Mouse (Mus musculus): ENCODE results near the gene Tcf7l2.

Gene Tcf7l2

DNA sequence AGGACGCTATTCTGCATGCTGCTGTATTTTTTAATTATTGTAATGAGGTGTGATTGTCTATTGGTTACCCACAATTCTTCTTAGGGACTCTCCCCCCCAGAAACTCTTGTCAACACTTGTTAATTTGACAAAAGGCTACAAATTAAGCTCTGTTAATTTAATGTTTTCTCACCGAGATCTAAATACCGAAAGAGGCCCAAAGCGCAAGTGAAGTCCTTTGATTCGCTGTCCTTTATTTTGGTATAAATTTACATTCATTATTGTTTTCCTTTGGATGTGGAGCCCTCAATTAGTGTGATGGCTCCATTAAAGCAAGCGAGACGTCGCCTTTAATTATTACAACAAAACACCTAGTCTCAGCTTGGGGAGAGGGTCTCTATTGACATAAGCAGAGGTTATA lies 170.3 kb downstream of the Tcf7l2 start:
- DNase-seq (ENCODE audit: low spot score in 2 of 2) = no peak

DNA sequence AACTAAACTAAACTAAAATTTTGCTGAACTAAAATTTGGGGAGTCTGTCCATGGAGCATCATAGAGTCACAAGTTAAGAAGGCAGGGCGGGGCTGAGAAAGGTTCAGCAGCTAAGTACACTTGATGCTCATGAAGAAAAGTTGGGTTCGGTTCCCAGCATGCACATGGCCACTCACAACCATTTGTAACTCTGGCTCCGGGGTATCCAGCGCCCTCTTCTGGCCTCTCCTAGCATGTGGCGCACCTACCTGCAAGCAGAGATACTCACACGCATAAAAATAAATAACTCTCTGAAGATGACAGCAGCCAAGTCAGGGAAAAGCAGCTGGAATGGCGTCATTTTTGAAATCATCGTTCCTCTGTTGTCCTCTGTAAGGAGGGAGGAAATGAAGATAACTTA lies 171.2 kb downstream of the Tcf7l2 start:
- DNase-seq (ENCODE audit: low spot score in 2 of 2) = no peak

GRCm38 (mm10) chr19:55913585-55913984 lies 172.0 kb downstream of the Tcf7l2 start:
- no peak for DNase-seq (ENCODE audit: low spot score in 2 of 2)

- no peak for DNase-seq (ENCODE audit: low spot score in 2 of 2)
Observed at GRCm38 (mm10) chr19:55914614-55915211, 173.1 kb downstream of the Tcf7l2 start.

DNA sequence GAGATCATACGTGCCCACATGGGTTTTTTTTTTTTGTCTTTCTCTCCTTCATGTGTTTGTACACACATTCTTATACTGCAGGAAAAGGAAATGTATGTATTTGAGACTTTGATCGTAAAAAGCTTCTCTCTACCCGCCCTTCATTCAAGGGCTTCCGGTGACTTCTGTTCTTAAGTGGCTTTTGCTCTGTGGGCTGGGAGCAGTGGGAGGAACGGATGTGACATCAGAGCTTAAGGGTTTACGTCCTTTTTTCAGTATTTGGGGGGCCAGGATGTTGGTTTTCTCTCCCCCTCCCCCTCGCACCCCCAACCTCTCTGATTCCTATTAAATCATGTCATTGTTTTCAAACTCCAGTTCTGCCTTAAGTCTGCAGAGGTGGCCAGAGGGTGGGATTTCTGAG lies 173.9 kb downstream of the Tcf7l2 start:
- peak; percentile 3 to 23 for DNase-seq (ENCODE audit: low spot score in 2 of 2)

DNA sequence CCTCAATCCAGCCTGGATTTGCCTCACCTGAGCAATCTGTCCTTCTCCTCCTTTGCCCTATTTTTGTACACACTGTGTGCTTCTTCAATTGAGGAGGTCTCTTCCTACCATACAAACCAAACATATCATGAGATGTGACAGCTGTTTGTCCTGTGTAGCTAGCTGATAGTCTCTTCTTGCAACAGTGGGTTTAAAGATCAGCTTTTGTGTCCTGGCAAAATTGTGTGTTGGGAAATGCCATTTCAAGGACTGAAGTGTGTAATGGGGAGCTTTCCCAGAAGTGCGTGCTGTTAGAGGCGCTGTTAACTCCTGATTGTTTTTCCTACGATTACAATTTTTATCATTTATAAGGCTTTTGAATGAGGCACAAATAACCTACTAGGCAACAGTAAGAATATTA lies 174.6 kb downstream of the Tcf7l2 start:
- no peak for DNase-seq (ENCODE audit: low spot score in 2 of 2)

GRCm38 (mm10) chr19:55923789-55924426 lies 182.3 kb downstream of the Tcf7l2 start:
- no peak for DNase-seq (ENCODE audit: low spot score in 2 of 2)

DNA sequence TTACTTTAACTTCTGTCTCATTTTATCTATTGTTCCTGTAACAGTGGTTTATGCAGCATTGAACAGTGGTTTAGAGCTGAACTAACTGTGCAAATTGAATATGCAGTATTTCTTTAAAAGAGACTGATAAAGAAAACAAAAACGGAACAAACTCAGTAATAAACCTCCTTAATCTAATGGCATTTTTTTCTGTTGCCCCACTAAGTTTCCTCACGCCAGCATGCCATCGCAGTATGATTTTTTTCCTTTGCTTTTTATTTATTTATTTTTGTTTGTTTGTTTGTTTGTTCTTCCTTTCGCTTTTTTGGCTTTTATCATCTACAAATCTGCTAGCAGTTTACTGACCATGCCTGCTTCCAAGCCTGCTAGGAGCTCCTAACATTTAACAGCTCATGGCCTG lies 183.2 kb downstream of the Tcf7l2 start:
- DNase-seq (ENCODE audit: low spot score in 2 of 2) = no peak

DNA sequence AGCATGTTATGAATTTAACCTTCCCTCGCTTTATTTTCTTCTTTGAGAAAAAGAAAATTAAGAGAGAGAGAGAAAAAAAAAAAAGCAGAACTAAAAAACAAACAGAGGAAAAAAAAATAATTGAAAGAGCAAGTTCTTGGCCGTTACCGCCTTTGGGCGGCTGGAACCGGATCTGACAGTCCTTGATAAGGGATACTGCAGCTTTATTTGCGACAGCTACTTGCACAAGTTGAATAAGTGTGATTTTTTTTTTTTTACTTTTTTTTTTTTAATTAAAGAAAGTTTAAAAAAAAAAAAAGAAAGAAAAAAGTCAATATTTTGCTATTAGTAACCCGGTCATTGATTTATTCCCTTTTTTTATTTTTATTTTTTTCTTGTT lies 183.8 kb downstream of the Tcf7l2 start:
- DNase-seq (ENCODE audit: low spot score in 2 of 2) = no peak

DNA sequence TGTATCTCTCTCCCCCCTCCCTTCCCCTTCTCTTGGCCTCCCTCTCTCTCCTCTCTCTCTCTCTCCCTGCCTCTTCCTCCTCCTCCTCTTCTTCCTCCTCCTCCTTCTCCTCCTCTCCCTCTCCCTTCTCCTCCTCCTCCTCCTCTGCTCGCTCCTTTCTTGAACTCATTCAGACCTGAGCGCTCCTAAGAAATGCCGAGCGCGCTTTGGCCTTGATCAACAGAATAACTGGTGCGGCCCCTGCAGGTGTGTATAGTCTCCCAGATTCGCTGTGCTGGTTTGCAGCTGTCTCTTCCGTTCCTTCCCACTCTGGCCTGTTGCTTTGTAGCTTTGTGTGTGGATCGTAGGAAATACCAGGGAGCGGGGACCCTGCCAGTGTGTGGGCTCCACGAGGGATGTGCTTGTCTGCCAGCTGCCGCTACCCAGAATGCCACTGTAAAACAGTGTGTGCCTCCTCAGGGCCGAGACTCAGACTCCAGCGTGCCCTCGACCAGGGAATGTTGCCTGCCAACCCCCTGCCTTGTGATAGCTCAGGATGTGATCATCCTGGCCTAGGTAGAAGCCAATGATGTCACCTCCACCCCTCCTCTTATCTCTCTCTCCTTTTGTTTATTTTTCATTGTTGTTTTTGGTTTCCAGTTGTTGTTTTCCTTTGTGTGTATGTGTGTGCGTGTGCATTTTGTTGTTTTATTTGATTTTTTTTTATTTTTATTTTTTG lies 184.3 kb downstream of the Tcf7l2 start:
- no peak for DNase-seq (ENCODE audit: low spot score in 2 of 2)

GRCm38 (mm10) chr19:55926858-55927673 lies 185.4 kb downstream of the Tcf7l2 start:
- no peak for DNase-seq (ENCODE audit: low spot score in 2 of 2)

GRCm38 (mm10) chr19:55927674-55928061 lies 186.0 kb downstream of the Tcf7l2 start:
- DNase-seq (ENCODE audit: low spot score in 2 of 2) = no peak

GRCm38 (mm10) chr19:55928674-55929073 lies 187.1 kb downstream of the Tcf7l2 start:
- no peak for DNase-seq (ENCODE audit: low spot score in 2 of 2)

DNA sequence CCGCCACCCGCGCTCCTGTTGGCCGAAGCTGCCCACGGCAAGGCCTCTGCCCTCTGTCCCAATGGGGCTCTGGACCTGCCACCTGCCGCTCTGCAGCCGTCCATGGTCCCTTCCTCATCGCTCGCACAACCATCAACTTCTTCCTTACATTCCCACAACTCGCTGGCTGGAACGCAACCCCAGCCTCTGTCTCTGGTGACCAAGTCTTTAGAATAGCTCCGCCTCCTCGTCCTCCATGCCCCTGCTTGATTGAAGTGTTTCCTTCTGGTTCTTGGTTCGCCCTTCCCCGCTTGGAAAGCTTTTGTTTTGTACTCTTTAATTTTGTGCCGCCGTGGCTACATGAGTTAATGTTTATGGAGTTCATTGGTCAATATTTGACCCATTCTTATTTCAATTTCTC lies 190.0 kb downstream of the Tcf7l2 start:
- no peak for DNase-seq (ENCODE audit: low spot score in 2 of 2)

- DNase-seq (ENCODE audit: low spot score in 2 of 2) = no peak
Observed at GRCm38 (mm10) chr19:55933947-55934729, 192.5 kb downstream of the Tcf7l2 start.

DNA sequence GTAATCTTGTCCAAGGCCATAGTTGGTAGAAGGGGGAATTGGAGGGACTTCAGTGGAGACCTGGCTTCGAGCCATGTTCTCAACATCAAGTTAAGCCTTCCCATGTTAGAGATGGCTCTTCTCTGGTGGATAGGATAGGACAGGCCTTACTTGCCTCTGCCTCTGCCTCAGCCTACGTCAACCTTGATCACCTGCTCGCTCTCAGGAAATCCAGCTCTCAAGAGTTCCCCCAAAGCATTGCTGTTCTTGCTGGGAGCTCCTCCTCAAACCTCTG lies 193.0 kb downstream of the Tcf7l2 start:
- no peak for DNase-seq (ENCODE audit: low spot score in 2 of 2)

GRCm38 (mm10) chr19:55937026-55937425 lies 195.4 kb downstream of the Tcf7l2 start:
- DNase-seq (ENCODE audit: low spot score in 2 of 2) = no peak

GRCm38 (mm10) chr19:55938254-55939046 lies 196.8 kb downstream of the Tcf7l2 start:
- DNase-seq (ENCODE audit: low spot score in 2 of 2) = no peak

GRCm38 (mm10) chr19:55939090-55939489 lies 197.5 kb downstream of the Tcf7l2 start:
- DNase-seq (ENCODE audit: low spot score in 2 of 2) = no peak

DNA sequence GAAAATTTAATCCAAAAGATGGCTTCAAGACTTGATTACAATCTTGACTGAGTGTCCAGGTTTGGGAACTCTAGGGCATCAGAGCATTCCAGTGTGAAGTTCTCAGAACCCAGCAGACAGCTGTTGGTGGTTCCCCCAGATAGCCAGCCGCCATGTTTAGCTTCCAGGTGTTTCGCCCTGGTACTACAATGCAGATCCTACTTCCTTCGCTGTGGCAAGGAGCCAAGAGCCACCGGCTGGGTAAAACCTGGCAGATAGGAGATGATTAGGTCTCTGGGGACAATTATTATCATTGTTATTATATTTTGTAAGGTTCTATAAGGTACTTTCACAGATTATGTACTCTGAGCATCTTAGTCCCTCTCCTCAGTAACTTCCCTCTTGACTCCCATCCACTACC lies 198.1 kb downstream of the Tcf7l2 start:
- DNase-seq (ENCODE audit: low spot score in 2 of 2) = no peak
